Mouse (Mus musculus) liver, embryonic 15.5 days (tissue): ENCODE measurements around the gene 9230102O04Rik. TPM values are rescaled to one million over a fixed set of nuclear protein-coding genes. Genes with fewer than 3 reads are reported as not detected.

Experiments
- ATAC-seq: fragments of 200-750 bp; cut with Nextera tagmentation; 2 replicates; pipeline ENCODE4 v1.8.0; 2017; ENCODE audit warnings: moderate number of reproducible peaks, mild to moderate bottlenecking, moderate library complexity; ENCODE audit not compliant: insufficient read depth
- H3K27ac ChIP-seq: fragments of 300-500 bp; sonication (generic); replicated peaks from 2 replicates; pipeline ENCODE4 v1.5.1; 2015; ENCODE audit warnings: mild to moderate bottlenecking, inconsistent platforms
- H3K27me3 ChIP-seq: fragments of 300-500 bp; sonication (generic); 2 replicates; pipeline ENCODE4 v1.6.1; 2015; ENCODE audit warnings: mild to moderate bottlenecking, inconsistent platforms
- H3K36me3 ChIP-seq: fragments of 300-500 bp; sonication (generic); replicated peaks from 2 replicates; pipeline ENCODE4 v1.6.1; 2015; ENCODE audit warnings: moderate library complexity, mild to moderate bottlenecking, inconsistent platforms
- H3K4me1 ChIP-seq: fragments of 300-500 bp; sonication (generic); replicated peaks from 2 replicates; pipeline ENCODE4 v1.6.1; 2015; ENCODE audit warnings: inconsistent platforms
- H3K4me2 ChIP-seq: fragments of 300-500 bp; sonication (generic); 2 replicates; pipeline ENCODE4 v1.6.1; 2015; ENCODE audit warnings: moderate library complexity, mild to moderate bottlenecking, inconsistent platforms
- H3K4me3 ChIP-seq: fragments of 300-500 bp; sonication (generic); replicated peaks from 2 replicates; pipeline ENCODE4 v1.5.1; 2015; ENCODE audit warnings: mild to moderate bottlenecking, inconsistent platforms
- H3K9ac ChIP-seq: fragments of 300-500 bp; sonication (generic); 2 replicates; pipeline ENCODE4 v1.6.1; 2015; ENCODE audit warnings: moderate library complexity, mild to moderate bottlenecking, inconsistent platforms
- H3K9me3 ChIP-seq: fragments of 300-500 bp; sonication (generic); replicated peaks from 2 replicates; pipeline ENCODE4 v1.6.1; 2016; ENCODE audit warnings: inconsistent platforms
- WGBS: fragments of 180-500 bp; shearing (Covaris S2); methylation state at CpG from one replicate; pipeline ENCODE4 v1.1.7; 2015; ENCODE audit warnings: mixed read lengths; ENCODE audit not compliant: insufficient replicate concordance; 5-methylcytosine and 5-hydroxymethylcytosine counted together
- polyA plus RNA-seq: library from polyadenylated mRNA; unstranded; fragments of >200 nt; fragmentation: Nextera tagmentation; extraction: Ambion mirVana; gene quantifications from 2 replicates; pipeline ENCODE4 v1.2.1, GENCODE M21; 2015

Gene 9230102O04Rik
- polyA plus RNA-seq, 1 experiment from 2014 or later = not detected

DNA sequence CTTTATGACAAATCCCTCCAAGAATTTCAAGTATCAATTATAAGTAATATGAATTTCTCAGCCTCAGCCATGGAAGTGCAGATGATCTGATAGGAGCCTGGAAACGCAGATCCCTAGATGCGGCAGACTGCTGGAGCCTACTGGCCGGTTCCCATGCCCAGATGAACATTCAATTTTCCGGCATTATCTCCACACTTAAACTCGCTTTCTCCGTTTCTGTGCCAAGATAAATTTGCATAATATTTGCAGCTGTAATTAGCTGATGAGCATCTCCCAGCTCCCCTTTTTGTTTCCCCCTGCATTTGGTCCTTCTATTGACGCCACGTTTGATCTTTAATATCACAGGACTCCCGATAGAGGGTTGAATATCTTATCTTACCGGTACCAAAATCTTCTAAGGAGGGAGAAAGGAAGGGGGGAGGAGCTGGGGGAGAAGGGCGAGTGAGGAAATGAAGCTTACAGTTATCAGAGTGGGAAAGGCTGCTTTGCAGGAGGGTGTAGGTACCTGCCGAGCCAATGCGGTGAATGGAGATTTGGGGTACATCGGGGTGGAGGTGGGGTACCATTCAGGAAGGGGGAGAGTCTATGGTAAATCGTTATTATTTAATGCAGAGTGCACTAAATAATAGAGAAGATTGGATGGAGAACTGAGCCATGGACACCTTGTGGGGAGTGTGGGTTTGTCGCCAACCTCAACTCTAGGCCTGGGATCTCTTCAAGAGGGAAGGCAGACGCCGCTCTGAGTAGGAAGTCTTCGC lies 5.7 kb upstream of the 9230102O04Rik start:
- Histone ChIP-seq H3K9ac (no peak overlapping the region), H3K36me3 (no peaks in the 10 kb centered on the region), H3K9me3 (no peaks in the 10 kb centered on the region), H3K4me3 (no peak overlapping the region), H3K4me2 (no peak overlapping the region), H3K4me1 (peaks cover 3% of the 10 kb centered on the region), H3K27me3 (peaks cover 97% of the 10 kb centered on the region), H3K27ac (no peak overlapping the region)
- ATAC-seq = no peak
- WGBS = 4% methylated on average over 19 of the region's 19 CpGs

DNA sequence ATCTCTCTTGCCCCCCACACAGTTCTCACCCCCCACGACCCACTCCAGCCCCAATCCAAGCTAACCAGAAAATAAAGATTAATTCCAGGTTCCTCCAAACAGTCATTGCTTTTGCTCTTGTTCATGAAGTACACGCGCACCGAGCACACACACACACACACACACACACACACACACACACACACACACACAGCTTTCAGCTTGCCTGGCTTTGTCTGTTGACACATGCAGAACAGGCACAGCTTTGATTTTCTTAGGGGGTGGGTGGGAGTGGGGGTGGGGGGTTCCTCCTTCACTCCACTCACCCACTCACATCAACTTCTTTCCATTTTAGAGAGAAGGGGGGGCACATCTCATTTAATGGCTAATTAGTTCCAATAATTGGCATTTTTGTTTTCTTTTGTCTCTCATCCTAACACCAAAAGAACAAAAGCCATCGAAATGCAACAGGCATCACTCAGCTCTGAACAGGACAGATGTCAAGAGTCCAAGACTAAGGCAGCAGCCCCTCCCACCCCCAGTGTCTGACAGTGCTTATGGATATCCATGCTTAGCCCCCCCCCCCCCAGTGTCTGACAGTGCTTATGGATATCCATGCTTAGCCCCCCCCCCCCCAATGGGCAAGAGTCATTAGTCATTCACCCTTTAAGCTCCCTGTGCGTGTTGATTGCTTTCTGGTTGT lies 4.1 kb upstream of the 9230102O04Rik start:
- Histone ChIP-seq H3K27me3 (peaks cover 97% of the 10 kb centered on the region), H3K4me2 (no peak overlapping the region), H3K27ac (no peak overlapping the region), H3K36me3 (no peaks in the 10 kb centered on the region), H3K9ac (no peak overlapping the region), H3K4me1 (peaks cover 17% of the 10 kb centered on the region), H3K4me3 (no peak overlapping the region), H3K9me3 (no peaks in the 10 kb centered on the region)
- 10% methylated on average over 6 of the region's 6 CpGs for WGBS
- no peak for ATAC-seq

DNA sequence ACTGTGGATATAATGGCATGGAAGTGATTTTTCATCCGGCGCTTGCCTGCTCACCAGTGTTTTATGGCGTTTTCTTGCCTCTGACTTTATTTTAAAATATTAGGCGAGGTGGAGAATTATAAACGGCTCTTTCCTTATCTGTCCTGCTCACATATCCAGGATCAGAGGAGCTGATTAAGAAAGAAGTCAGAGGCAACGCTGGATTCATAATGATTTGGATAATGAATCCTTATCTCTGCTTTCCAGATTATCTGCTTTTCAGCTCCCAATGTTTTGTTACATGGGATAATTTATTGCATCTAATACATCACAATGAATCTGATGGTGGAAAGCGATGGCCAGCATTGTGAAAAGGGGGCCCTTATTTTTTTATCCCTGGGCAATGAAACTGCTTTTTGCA lies 3.2 kb upstream of the 9230102O04Rik start:
- no peak overlapping the region for H3K4me2 ChIP-seq
- peaks cover 17% of the 10 kb centered on the region for H3K4me1 ChIP-seq
- WGBS = 5% methylated on average over 7 of the region's 7 CpGs
- H3K4me3 ChIP-seq = no peak overlapping the region
- H3K36me3 ChIP-seq = no peaks in the 10 kb centered on the region
- no peak overlapping the region for H3K27ac ChIP-seq
- no peak overlapping the region for H3K9ac ChIP-seq
- no peak for ATAC-seq
- H3K27me3 ChIP-seq = peaks cover 97% of the 10 kb centered on the region
- no peaks in the 10 kb centered on the region for H3K9me3 ChIP-seq

DNA sequence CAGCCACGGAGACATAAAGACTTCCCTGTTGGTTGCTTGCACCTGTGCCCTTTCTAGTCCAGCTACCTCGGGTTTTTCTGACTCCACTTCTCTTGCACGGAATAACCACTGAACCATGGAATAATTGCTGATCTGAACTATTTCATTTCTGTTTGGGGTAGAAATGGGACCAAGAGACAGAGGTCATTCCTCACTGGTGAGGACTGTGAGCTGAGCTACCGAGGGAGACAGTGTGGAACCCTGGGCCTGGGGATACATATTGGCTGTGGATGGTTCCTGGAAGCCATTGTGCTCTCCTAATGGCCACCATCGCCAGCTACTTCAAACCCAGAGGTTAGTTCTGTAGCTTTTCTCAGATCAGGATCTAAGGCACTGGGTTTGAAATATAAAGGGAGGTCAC lies 1.6 kb upstream of the 9230102O04Rik start:
- peaks cover 17% of the 10 kb centered on the region for H3K4me1 ChIP-seq
- H3K9me3 ChIP-seq = no peaks in the 10 kb centered on the region
- 12% methylated on average over 5 of the region's 5 CpGs for WGBS
- no peak overlapping the region for H3K9ac ChIP-seq
- H3K4me3 ChIP-seq = no peak overlapping the region
- H3K4me2 ChIP-seq = no peak overlapping the region
- ATAC-seq = no peak
- H3K36me3 ChIP-seq = no peaks in the 10 kb centered on the region
- no peak overlapping the region for H3K27ac ChIP-seq
- peaks cover 97% of the 10 kb centered on the region for H3K27me3 ChIP-seq

DNA sequence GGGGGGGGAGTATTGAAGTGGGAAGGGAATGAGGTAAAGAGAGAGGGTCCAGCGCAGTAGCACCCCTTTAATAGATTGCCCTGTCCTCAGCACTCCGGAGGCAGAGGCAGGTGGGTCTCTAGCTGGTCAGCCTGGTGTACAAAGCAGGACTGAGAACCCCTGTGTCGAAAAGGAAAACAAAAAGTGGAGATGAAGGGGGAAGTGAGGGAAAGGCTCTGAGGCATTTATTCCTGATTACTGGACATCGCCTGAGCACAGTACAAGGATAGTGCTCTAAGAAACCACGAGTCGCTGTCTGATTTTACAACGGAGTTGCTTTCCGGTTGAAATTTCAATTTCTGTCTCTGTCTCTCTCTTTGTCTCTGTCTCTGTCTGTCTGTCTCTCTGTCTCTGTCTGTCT lies 911 bp upstream of the 9230102O04Rik start:
- H3K9ac ChIP-seq = no peak overlapping the region
- WGBS = 5% methylated on average over 8 of the region's 8 CpGs
- H3K4me1 ChIP-seq = peaks cover 14% of the 10 kb centered on the region; the same call in 1 of the 2 replicates
- no peaks in the 10 kb centered on the region for H3K36me3 ChIP-seq
- no peaks in the 10 kb centered on the region for H3K9me3 ChIP-seq
- H3K4me2 ChIP-seq = peak overlapping the region; percentile 62
- ATAC-seq = no peak
- H3K27me3 ChIP-seq = peaks cover 97% of the 10 kb centered on the region
- H3K4me3 ChIP-seq = no peak overlapping the region
- no peak overlapping the region for H3K27ac ChIP-seq

DNA sequence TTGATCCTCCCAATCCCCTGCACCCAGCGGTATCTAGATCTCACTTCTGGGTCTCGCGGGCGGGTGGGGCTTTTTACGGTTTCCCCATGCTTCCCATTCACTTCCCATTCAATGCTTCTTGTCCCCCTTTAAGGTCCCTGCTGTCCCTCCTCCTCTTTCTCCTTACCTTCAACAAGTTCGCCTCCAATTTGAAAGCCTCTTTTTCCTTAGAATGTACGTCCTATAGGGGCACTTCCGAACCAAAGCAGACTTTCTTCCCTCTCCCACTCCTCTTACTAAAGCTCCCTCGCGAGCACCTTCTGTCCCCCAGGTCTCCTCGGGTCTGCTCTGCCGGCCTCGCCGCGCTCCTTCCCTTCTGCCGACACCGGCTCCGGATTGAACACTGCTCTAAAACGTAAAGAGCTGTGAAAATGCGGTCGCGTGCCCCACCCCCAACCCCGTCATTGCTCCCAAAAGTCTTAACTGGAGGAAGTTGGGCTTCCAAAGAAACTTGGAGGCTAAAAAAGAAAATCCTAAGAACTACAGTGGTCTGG lies 377 bp upstream of the 9230102O04Rik start, which contains the start of gene Gata3:
Gata3 (minus strand) TSS at position 384 of the 533 bp plus-strand sequence.
- no peak for ATAC-seq
- Histone ChIP-seq H3K4me3 (peak within 1 kb of the TSS; percentile 33), H3K9ac (no peak within 1 kb of the TSS), H3K36me3 (no peaks in the 10 kb centered on the region), H3K4me1 (peaks cover 14% of the 10 kb centered on the region; the same call in 1 of the 2 replicates), H3K4me2 (peak within 1 kb of the TSS; percentile 62), H3K27ac (no peak within 1 kb of the TSS), H3K27me3 (peaks cover 97% of the 10 kb centered on the region), H3K9me3 (no peaks in the 10 kb centered on the region)
- WGBS = under 1% methylated on average over 23 of the region's 23 CpGs

DNA sequence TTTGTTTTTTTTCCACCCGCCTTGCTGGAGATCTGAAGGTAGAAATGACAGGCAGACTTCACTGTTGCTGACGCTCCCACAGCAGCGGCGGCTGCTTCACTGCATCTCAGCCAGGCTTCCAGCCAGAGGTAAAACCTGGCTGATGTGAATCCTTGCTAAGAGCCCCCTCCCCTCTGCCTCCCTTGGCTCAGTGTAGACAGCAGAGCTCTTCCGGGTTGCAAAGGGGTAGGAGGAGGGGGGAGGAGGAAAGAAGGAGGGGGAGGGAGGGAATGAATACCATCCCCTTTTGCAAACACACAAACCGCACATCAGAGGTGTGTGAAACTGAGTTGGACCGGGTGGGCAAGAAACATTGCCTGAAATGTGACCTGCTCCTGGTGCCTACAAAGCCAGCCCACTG lies 1.7 kb downstream of the 9230102O04Rik start:
- Histone ChIP-seq H3K36me3 (no peaks in the 10 kb centered on the region), H3K4me2 (no peak overlapping the region), H3K4me1 (peaks cover 21% of the 10 kb centered on the region; the same call in 1 of the 2 replicates), H3K9ac (no peak overlapping the region), H3K9me3 (no peaks in the 10 kb centered on the region), H3K27me3 (peaks cover 97% of the 10 kb centered on the region), H3K4me3 (no peak overlapping the region), H3K27ac (no peak overlapping the region)
- whole genome bisulfite sequencing = 2% methylated on average over 7 of the region's 7 CpGs
- ATAC-seq = no peak

DNA sequence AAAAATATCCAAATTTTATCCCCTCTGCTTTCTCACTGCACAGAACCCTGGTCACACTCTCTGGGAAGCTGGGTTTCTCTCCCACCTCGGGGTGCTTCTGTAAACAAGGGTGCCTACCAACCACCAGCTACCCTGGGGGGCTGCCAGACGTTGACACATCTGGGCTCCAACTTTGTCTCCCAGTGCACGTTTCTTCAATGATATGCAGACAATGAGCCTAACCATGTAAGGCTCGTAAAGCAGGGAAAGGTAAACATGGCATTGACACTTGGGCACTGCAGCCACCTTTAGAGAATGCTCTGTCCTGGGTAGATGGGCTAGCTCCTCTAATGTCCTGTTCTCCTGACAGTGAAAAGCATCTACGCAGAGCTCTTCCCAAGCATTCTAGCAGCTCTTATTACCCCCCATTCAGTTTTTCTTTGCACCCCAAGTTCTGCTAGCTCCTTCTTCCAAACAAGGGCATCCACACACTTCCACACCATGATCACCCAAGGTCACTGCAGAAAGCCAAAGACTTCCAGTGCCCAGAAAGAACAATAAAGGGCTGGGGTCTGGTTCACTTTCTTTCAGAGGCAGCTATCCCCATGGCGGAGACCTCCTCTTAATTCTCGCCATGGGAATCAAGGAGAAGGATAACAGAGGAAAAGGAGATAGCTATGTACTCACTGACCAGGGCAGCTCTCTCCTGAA lies 2.3 kb downstream of the 9230102O04Rik start:
- H3K9ac ChIP-seq = no peak overlapping the region
- H3K9me3 ChIP-seq = no peaks in the 10 kb centered on the region
- peaks cover 21% of the 10 kb centered on the region; the same call in 1 of the 2 replicates for H3K4me1 ChIP-seq
- H3K36me3 ChIP-seq = no peaks in the 10 kb centered on the region
- no peak overlapping the region for H3K4me3 ChIP-seq
- no peak for ATAC-seq
- WGBS = 12% methylated on average over 7 of the region's 7 CpGs
- no peak overlapping the region for H3K27ac ChIP-seq
- H3K4me2 ChIP-seq = no peak overlapping the region
- peaks cover 97% of the 10 kb centered on the region for H3K27me3 ChIP-seq

DNA sequence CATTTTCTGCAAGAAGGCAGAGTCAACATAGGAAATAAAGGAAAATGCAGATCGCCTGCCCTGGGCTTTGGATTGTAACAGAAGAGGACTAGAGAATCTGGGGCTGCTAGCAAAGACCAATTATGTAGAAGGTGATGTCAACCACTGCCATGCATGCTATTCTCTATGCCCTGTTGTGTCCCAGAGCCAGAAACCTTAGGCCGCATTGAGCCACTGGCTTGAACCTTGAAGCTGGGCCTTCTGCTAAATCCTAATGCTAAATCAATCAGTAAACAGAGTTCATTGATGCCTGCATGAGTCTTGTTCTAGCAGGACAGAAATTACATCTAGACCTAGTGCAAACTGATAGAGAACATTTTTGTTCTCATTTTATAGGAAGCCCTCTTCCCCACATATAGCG lies 3.3 kb downstream of the 9230102O04Rik start:
- H3K27me3 ChIP-seq = peaks cover 100% of the 10 kb centered on the region
- H3K4me1 ChIP-seq = peaks cover 24% of the 10 kb centered on the region; the same call in 1 of the 2 replicates
- no peak overlapping the region for H3K27ac ChIP-seq
- no peak overlapping the region for H3K9ac ChIP-seq
- no peak overlapping the region for H3K4me2 ChIP-seq
- ATAC-seq = no peak
- WGBS = 38% methylated on average over 3 of the region's 3 CpGs
- H3K9me3 ChIP-seq = no peaks in the 10 kb centered on the region
- no peak overlapping the region for H3K4me3 ChIP-seq
- H3K36me3 ChIP-seq = no peaks in the 10 kb centered on the region

DNA sequence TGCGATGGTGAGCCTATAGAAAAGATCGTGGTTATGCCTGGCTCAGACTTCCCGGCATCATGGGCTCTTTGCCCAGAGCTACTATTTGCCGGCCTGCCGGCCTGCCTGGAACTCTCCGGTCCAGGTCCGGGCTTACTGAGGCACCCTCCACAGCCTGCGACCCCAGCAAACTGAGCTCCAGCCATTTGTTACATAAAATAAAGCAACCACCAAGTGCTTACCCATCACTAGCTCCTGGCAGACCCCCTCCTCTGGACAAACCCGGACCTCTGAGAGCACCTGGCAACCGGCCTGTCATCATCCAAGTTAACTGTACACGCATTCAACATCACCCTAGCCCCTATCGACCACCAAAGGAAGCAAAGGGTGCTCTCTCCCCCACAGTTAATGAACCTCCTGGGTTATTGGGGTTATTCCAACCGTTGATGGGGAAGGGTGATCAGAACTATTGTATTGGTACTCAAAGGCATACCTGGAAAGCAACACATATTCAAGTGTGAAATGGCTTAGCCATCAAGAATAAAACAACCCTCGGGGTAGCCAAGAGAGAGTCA lies 4.0 kb downstream of the 9230102O04Rik start:
- peaks cover 100% of the 10 kb centered on the region for H3K27me3 ChIP-seq
- H3K27ac ChIP-seq = no peak overlapping the region
- 13% methylated on average over 14 of the region's 14 CpGs for WGBS
- peaks cover 24% of the 10 kb centered on the region; the same call in 1 of the 2 replicates for H3K4me1 ChIP-seq
- no peak overlapping the region for H3K9ac ChIP-seq
- H3K4me2 ChIP-seq = no peak overlapping the region
- H3K9me3 ChIP-seq = no peaks in the 10 kb centered on the region
- ATAC-seq = no peak
- H3K36me3 ChIP-seq = no peaks in the 10 kb centered on the region
- H3K4me3 ChIP-seq = no peak overlapping the region
